Mouse (Mus musculus): ENCODE measurements at regions not wholly inside any gene's neighbourhood (a gene's known extent, or its start where the extent isn't known, plus 50 kb on each side); places are given as distances from the start of the nearest gene placed in this dataset.

DNA sequence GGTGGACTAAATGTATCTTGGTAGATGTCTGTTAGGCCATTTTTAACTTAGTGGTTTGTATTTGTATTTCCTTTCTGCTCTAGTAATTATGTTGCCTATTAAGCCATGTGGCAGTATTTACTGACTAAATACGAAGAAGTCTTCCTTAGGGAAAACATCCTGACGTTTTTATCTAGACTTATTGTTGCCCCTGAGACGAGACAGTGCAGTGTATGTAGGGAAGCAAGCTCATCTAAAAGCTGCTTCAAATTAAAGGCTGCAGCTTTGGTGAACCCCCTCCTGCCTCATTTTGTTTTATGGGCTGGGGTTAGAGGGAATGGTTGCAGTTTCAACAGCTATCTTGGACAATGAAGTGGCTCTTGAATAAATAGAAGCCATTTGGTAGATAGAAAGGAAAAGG, 54.6 kb upstream of the C1galt1 start:
- no peak for DNase-seq (ENCODE audit: inconsistent age in 2 of 2, low spot score in 1 of 2)

DNA sequence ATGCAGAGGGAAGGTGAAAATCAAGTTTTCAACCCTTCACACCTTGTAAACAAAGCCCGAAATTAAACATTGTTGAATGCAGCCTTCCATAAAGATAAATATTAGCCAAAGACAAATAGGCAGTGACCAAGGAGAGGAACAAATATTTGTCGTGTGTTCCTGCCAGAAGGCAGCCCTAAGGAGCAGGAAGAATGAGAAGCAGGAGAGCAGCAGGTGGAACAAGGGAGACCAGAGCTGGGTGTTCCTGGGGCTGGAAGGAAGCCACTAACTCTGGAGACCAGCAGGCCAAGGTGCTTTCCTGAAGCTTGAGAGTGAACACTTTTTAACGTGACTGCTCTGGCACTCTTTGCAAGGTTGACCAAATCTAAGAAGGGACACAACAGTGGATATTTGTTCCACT, 55.6 kb upstream of the C1galt1 start:
- no peak for DNase-seq (ENCODE audit: inconsistent age in 2 of 2, low spot score in 1 of 2)

DNA sequence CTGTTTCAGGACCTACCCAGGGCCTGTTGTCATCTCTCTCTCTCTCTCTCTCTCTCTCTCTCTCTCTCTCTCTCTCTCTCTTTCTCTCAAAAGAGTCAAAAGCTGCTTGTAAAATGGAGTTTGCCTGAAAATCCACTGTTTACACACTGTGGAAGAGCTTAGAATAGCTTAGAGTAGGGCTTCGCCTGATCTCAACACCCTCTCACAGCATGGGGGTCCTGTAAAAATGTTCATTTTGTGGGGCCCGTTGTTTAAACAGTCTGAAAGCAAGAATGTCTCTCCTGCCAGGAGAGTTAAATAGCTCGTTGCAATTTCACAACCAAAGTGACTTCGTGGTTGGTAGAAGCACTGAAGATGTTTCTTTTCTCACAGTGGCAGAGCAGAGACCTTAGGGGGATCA, 59.2 kb upstream of the C1galt1 start:
- no peak for DNase-seq (ENCODE audit: inconsistent age in 2 of 2, low spot score in 1 of 2)

DNA sequence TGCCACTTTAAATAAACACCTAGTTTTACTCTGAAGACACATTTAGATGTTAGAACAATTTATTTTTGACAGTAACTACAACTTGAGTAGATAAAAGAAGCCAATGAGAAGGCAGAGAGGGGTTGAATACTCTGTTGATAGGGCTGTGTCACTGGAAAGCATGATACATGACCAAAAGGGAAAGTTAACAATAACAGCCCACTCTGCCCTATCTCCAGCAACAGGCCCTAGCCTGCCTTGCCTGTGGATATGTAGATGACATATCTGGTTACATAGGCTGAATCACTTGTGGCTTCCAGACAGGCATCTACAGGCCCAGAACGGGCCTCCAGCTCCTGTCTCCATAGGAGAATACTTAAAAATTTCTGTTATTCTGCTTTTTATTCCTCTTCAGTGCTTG, 61.6 kb upstream of the C1galt1 start:
- DNase-seq (ENCODE audit: inconsistent age in 2 of 2, low spot score in 1 of 2) = no peak

DNA sequence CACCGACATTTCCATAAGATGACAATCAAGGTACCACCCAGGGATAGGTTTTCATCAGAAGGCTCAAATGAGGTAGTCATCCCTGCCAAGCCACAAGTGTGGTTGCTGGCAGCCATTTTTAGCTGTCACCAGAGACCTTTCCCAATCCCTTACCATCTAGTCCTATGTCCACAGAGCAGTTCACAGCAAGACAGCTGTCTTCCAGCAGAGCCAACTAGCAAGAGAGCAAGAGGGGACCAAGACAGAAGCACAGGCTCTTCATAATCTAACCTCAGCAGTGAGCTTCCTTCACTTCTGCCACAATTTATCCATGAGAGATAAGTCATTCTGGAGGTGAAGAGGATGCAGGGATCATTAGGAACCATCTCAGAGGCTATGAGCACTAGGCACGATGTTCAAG, 64.7 kb upstream of the C1galt1 start:
- no peak for DNase-seq (ENCODE audit: inconsistent age in 2 of 2, low spot score in 1 of 2)

DNA sequence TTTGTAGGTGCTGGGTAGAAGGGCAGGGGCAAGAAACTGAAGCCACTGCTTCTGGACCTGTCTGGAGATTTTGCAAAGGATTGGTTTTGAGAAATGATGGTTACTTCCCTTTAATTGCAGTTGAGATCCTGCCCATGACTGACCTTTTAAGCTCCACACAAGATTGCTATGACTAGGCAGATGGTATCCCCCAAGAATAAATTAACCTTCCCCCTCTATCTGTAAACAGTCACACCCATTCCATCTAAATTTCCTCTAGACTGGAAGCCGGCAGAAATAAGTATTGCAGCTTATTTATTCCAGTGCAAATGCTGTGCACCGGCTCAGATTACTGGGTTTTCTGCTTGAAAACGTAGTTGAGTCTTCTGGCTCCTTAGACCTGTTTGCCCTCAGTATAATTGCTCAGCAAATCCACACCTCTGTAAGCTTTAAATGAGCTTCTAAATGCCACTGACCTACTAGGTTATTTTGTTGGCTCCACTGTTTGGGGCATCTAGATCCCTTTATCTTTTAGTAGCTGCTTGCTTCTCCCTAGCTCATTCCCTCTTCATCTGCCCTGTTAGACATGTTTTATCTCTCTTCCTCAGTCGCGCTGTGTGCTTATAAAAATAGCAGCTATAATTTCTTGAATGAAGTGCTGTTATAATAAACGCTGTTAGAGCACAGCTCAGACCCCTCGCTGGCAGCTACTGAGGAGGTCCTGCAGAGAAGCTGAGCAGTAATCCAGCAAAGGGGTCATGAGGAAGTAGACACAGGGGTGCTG, 65.8 kb upstream of the C1galt1 start:
- no peak for DNase-seq (ENCODE audit: inconsistent age in 2 of 2, low spot score in 1 of 2)

DNA sequence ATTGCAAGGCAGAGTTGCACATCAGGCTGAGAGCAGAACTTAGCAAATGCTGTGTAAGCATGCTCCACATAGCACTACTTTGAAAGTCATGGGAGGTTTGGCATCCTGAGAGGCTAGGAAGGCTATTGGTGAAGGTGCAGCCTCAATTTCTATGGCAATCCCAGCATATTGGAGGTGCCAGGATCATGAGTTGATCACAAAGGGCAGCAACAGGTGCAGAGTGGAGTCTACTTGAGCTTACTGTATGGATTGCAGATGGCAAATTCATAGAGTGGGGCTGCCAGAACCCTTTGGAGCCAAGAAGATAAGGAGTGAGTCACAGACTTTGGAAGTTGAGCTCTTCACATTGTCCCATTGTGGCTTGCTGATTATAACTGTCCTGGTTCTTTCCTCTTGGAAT, 75.4 kb upstream of the Asns start:
- no peak for DNase-seq (ENCODE audit: inconsistent age in 2 of 2, low spot score in 1 of 2)

DNA sequence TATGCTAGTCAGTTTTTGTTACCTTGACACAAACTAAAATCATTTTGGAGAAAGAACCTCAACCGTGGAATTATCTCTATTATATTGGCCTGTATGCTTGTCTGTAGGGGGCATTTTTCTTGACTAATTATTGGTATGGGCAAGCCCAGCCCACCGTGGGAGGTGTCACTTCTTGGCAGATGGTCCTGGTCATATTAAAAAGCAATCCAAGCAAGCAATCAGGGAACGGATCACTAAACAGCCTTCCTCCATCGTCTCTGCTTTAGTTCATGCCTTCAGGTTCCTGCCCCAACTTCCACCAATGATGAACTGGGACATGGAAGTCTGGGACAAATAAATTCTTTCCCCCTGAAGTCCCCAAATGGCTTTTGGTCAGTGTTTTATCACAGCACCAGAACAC, 74.6 kb upstream of the Asns start:
- DNase-seq (ENCODE audit: inconsistent age in 2 of 2, low spot score in 1 of 2) = no peak

DNA sequence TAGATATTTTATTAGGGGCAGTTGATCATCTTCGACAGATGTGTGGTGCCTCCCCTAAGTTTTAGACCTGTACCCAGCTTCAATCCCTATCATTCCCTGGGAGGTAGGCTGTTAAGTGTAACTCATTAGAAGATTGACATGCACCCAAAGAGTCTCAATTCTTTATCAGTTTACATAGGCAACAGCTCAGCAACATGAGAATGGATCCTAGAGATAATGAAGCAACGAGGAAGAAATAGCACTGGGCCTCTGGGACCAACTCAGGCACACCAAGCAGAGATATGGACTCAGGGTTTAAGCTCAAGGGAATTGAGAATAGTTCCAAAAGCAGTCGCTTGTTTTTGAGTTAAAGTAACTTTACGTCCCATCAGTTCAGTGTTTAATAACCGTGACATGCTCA, 66.3 kb upstream of the Asns start:
- DNase-seq (ENCODE audit: inconsistent age in 2 of 2, low spot score in 1 of 2) = no peak

DNA sequence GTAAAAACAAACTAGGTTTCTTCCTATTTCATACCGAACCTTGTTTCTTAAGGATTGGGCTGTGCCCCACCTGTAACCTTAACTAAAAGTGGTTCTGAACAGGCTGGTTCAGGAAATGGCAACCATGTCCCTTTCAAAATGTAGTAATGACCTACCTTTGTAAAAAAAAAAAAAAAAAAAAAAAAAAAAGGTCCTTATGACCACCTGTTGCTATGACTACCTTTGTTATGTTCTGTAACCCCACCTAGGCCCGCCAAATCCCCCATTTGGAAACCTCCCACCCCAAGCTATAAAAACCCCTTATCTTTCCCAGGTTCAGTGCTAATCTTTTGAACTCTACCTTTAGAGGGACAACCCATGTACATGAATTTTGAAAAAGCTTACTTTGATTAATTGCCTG, 60.8 kb upstream of the Asns start:
- DNase-seq (ENCODE audit: inconsistent age in 2 of 2, low spot score in 1 of 2) = no peak

DNA sequence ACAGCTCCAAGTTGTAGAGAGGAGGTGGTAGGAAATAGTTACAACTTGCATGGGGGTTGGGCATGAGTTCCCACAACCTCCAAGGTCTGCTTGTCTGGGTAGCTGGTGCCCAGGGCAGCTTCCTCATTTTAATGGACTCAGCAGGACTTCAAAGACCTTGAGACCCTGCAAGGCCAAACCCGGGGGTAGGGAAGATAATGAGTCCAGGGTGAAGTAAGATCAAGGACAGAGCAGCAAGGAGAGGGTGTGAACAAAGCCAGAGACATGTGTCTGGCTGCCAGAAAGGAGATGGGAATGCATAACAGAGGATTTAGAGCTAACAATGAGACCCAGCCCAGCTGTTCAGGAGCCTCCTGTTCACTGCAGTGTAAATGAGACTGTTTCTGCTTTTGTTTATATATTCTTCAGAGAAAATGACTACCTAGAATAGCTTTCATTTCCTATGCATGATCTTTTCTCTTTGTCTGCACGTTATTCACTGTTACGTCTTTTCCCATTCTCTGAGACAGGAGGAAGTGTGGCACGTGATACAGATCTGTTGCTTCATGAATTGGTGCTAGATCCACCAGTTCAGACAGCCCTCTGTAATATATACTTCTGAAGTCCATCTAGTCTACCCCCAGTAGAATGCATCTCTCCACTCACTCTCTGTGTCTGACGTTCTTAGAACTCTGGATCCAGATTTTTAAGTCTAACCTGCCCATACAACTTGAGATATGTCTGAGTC, 60.0 kb upstream of the Asns start:
- DNase-seq (ENCODE audit: inconsistent age in 2 of 2, low spot score in 1 of 2) = peak; percentile 65 to 78

DNA sequence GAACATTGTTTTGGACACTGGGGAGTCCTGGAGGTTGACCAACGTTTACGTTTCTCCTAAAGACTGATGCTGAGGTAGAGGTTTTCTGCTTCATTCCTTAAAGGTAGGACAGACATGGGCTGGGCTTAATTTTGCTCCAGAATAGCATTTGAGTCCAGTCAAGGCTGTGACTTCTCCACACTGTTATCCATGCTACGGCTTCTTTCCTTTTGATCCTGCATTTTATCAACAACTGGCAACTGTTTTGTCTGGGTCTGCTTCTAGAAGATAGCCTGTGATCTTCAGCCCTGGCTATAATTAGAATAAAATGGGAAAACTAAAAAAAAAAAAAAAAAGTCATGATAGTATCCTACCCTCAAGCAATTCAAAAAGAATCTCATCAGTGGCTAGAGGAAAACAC, 55.5 kb upstream of the Asns start:
- no peak for DNase-seq (ENCODE audit: inconsistent age in 2 of 2, low spot score in 1 of 2)

DNA sequence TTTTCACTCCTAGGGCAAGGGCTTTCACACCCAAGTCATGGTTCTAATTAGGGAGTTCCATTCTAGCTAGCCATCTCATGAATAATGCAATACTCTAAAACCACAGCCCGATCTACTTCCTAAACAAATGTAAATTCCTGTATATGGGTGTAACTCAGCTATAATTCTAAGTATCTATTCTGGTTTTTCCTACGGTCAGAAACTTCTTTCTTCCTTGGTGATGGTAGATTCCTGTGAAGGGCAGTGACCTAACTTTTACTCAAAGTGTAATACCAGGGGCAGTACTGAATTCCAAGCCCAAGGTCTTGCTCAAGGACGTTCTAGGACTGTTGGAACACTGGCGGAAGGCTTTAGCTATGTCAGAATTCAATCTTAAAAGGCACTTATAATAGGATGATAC, 51.2 kb upstream of the Asns start:
- DNase-seq (ENCODE audit: inconsistent age in 2 of 2, low spot score in 1 of 2) = peak; percentile 25 to 62

All from adrenal gland, adult (tissue).